Mouse (Mus musculus): ENCODE measurements around the gene Saxo1. TPM values are rescaled to one million over a fixed set of nuclear protein-coding genes. Genes with fewer than 3 reads are reported as not detected.

The Saxo1 gene
- polyA plus RNA-seq, 1 experiment from 2014 or later: not detected

DNA sequence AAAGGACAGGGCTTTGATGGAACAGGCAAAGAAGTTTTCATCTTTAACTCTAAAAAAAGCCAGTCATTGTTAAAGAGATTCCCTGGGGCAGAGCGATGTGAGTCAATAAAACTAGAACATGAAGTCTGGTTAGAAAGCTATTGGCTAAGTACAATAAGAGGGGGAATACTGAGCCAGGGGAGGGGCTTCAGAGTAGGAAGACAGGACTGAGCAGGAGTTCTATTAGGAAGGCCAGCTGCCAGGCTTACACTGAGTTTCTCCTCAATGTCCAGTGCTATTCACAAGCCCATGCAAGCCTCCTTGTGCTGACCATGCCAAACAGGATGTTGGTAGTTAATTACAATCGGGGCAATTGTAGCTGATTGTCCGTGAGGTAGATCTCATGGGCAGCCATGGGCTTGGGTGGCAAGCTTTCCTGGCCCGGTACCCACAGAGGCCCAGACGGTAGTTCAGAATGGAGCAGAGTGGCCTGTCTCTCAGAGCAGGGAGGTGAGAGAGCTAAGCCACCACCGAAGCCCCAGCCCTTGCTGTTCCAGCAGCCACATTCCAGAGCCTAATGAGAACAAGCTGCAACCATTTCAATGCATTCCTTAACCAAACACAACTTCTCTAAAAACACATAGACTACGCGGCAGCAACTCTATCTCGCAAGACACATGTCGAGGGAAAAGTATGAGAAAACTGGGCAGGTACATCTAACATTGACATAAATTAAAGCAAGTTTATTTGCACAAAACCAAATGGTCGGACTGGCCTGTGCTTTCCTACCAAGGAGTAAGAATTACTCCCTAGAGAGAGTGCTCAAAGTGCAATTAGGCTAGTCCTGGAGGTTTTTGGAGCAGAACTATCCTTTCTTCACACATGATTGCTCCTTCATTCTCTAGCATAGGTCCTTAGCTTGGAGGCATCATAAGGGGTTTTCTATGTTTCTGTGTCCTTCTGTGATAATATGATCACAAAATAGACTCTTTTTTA lies 30.7 kb downstream of the Saxo1 start:
- Histone ChIP-seq H3K9me3 (replicated peaks) (no peaks in the 10 kb centered on the region), H3K27me3 (no peaks in the 10 kb centered on the region), H3K36me3 (replicated peaks) (no peaks in the 10 kb centered on the region), H3K4me1 (replicated peaks) (no peaks in the 10 kb centered on the region), H3K27ac (replicated peaks) (no peak overlapping the region), H3K4me2 (no peak overlapping the region), H3K4me3 (replicated peaks) (no peak overlapping the region), H3K9ac (no peak overlapping the region)
- no peak for ATAC-seq (ENCODE audit: insufficient read depth)
- WGBS (ENCODE audit: insufficient replicate concordance): 65% methylated on average over 11 of the region's 11 CpGs

DNA sequence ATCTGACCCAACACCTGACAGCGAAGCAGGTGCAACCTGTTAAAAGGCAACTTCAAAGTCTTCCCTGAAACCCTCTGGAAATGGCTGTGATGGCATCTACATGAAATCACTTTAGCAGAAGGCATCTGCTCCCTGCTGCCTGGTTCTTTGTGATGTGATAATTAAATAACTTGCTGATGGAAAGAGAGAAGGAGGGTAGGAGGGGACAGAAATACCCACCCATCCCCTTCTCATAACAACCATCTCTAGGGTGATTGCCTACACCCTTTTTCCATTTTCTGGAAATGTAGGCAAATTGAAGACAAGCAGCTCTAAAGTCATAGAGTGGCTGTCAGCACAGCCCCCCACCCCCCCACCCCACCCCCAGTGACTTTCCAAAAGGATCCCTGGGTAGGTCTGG lies 33.6 kb downstream of the Saxo1 start:
- H3K4me3 ChIP-seq (replicated peaks): no peak overlapping the region
- H3K27me3 ChIP-seq: no peaks in the 10 kb centered on the region
- no peaks in the 10 kb centered on the region for H3K9me3 ChIP-seq (replicated peaks)
- no peak for ATAC-seq (ENCODE audit: insufficient read depth)
- no peaks in the 10 kb centered on the region for H3K36me3 ChIP-seq (replicated peaks)
- no peaks in the 10 kb centered on the region for H3K4me1 ChIP-seq (replicated peaks)
- 71% methylated on average over 1 of the region's 1 CpGs for WGBS (ENCODE audit: insufficient replicate concordance)
- H3K9ac ChIP-seq: no peak overlapping the region
- no peak overlapping the region for H3K27ac ChIP-seq (replicated peaks)
- H3K4me2 ChIP-seq: no peak overlapping the region

DNA sequence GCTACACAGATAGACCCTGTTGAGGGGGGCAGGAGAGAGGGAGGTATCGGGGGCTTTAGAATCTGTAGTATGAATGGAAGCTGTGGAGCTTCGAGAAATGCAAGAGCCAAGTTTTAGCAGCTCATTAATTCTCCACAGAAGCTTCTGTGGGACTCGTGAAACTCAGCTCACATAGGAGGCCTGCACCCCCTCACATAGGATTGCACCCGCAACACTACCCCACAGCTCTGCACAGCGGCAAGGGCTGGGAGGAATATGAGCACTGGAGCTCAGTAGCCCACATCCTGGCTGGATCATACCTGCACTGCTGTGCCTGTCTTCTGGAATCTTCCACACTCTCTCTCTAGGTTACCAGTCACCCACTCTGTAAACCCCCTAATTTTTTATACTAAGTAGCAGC lies 34.4 kb downstream of the Saxo1 start:
- Histone ChIP-seq H3K27me3 (no peaks in the 10 kb centered on the region), H3K4me3 (replicated peaks) (no peak overlapping the region), H3K4me2 (no peak overlapping the region), H3K4me1 (replicated peaks) (no peaks in the 10 kb centered on the region), H3K36me3 (replicated peaks) (no peaks in the 10 kb centered on the region), H3K9ac (no peak overlapping the region), H3K27ac (replicated peaks) (no peak overlapping the region), H3K9me3 (replicated peaks) (no peaks in the 10 kb centered on the region)
- WGBS (ENCODE audit: insufficient replicate concordance): 68% methylated on average over 5 of the region's 5 CpGs
- ATAC-seq (ENCODE audit: insufficient read depth): no peak

DNA sequence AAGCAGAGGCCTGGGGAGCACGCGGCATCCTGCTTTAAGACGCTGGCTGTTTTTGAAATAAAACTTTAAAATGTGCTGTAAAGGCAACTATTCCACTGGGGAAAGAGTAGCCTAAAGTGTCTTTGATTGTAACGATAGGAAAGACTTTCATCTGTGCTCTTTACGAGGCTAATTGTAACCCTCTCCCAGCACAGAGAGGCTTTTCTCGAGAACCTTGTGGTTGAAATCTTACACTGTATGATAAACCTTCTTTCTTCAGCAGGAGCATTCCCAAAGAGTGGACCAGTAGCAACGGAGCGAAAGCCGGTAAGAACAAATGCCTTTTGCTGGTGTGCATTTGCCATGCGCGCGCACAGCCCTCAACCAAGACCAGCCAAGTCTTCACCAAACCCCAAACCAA lies 37.4 kb downstream of the Saxo1 start:
- ATAC-seq (ENCODE audit: insufficient read depth): no peak
- H3K36me3 ChIP-seq (replicated peaks): no peaks in the 10 kb centered on the region

DNA sequence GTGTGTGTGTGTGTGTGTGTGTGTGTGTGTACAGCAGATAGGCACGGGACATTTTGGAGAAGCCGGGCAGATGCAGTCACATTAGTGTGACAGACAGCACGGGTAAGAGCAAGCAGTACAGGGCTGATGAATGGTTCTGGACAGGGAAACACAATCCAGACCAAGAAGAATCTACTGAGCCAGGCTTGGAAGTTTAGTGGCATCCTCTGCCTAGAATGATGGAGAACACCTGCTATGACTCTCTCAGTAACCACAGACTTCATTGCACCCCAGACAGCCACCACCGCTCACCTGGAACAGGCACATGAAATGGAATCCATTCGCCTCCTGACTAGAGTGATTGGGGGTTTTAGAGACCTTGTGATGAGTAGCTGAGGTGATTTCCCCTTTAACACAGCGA lies 38.2 kb downstream of the Saxo1 start:
- no peaks in the 10 kb centered on the region for H3K36me3 ChIP-seq (replicated peaks)
- H3K9me3 ChIP-seq (replicated peaks): no peaks in the 10 kb centered on the region
- 75% methylated on average over 6 of the region's 6 CpGs for WGBS (ENCODE audit: insufficient replicate concordance)
- no peak overlapping the region for H3K4me2 ChIP-seq
- no peaks in the 10 kb centered on the region for H3K4me1 ChIP-seq (replicated peaks)
- no peaks in the 10 kb centered on the region for H3K27me3 ChIP-seq
- ATAC-seq (ENCODE audit: insufficient read depth): no peak
- no peak overlapping the region for H3K9ac ChIP-seq
- no peak overlapping the region for H3K27ac ChIP-seq (replicated peaks)
- no peak overlapping the region for H3K4me3 ChIP-seq (replicated peaks)

More for the DNA sequence above, 37.4 kb downstream of the Saxo1 start:
- H3K9me3 ChIP-seq (replicated peaks): no peaks in the 10 kb centered on the region
- H3K4me2 ChIP-seq: no peak overlapping the region
- H3K4me3 ChIP-seq (replicated peaks): no peak overlapping the region
- H3K9ac ChIP-seq: no peak overlapping the region
- H3K4me1 ChIP-seq (replicated peaks): no peaks in the 10 kb centered on the region
- no peak overlapping the region for H3K27ac ChIP-seq (replicated peaks)
- no peaks in the 10 kb centered on the region for H3K27me3 ChIP-seq
- 67% methylated on average over 12 of the region's 12 CpGs for WGBS (ENCODE audit: insufficient replicate concordance)

DNA sequence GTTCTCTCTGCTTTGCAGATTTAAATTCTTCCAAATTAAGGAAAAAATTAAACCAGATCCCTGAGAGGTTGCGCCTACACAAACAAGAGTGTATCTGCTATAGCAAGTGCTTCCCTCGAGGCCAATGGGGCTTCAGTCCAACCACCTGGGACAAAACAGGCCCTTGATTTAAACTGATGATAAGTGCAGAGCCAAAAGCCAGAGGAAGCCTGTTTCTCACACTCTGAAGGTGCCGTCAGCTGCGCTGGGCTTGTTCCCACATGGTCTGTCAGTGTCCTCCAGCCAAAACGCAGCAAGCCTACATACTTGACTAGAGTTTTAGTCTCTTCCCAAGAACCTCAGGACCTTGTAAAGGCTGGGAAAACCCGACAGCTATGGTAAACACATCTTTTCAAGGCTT lies 53.5 kb downstream of the Saxo1 start:
- no peak overlapping the region for H3K9ac ChIP-seq
- H3K4me3 ChIP-seq (replicated peaks): no peak overlapping the region
- no peak overlapping the region for H3K27ac ChIP-seq (replicated peaks)
- no peaks in the 10 kb centered on the region for H3K27me3 ChIP-seq
- no peaks in the 10 kb centered on the region for H3K4me1 ChIP-seq (replicated peaks)
- no peak overlapping the region for H3K4me2 ChIP-seq
- no peaks in the 10 kb centered on the region for H3K9me3 ChIP-seq (replicated peaks)
- no peaks in the 10 kb centered on the region for H3K36me3 ChIP-seq (replicated peaks)
- 57% methylated on average over 6 of the region's 6 CpGs for WGBS (ENCODE audit: insufficient replicate concordance)
- no peak for ATAC-seq (ENCODE audit: insufficient read depth)

DNA sequence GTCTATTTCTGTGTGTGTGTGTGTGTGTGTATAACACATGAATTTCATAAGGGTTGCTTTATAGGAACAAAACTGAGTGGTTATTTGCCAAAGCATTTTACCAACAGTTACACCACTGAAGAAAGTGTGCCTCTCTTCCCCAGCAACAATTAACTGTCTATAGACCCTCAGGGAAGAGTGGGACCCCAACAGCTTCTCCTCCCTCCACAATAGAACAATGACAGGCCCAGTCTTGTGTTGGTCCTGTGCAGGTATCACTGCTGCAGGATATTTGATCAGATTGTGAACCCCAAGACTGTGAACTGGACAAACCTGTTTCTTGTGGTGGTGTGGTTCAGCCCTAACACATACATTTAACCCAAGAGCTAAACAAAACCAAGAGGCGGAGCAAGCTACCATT lies 58.6 kb downstream of the Saxo1 start:
- H3K9me3 ChIP-seq (replicated peaks): no peaks in the 10 kb centered on the region
- no peak overlapping the region for H3K4me2 ChIP-seq
- ATAC-seq (ENCODE audit: insufficient read depth): no peak
- H3K9ac ChIP-seq: no peak overlapping the region
- no peaks in the 10 kb centered on the region for H3K36me3 ChIP-seq (replicated peaks)
- no peaks in the 10 kb centered on the region for H3K27me3 ChIP-seq
- no peaks in the 10 kb centered on the region for H3K4me1 ChIP-seq (replicated peaks)
- H3K4me3 ChIP-seq (replicated peaks): no peak overlapping the region
- no peak overlapping the region for H3K27ac ChIP-seq (replicated peaks)
- whole genome bisulfite sequencing (ENCODE audit: insufficient replicate concordance): 73% methylated on average over 1 of the region's 1 CpGs

DNA sequence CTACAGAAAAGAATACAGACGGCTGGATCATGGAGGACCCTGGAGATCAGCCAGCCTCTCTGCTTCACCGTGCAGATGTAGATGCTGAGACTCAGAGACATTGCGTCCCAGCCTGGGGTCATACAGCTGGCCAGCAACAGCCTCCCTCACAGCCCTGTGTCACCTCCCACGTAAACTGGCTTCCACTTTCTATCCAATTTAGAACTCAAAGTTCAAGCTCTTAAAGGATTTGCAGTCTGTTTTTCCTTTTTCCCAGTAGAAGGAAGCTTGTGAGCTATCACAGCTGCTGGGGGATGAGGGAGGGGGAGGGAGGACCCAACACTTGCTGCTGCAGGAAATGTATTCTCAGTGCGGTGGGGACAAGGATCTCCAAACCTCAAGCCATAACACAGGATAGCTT lies 59.4 kb downstream of the Saxo1 start:
- no peak for ATAC-seq (ENCODE audit: insufficient read depth)
- no peaks in the 10 kb centered on the region for H3K9me3 ChIP-seq (replicated peaks)
- H3K27ac ChIP-seq (replicated peaks): no peak overlapping the region
- no peaks in the 10 kb centered on the region for H3K36me3 ChIP-seq (replicated peaks)
- WGBS (ENCODE audit: insufficient replicate concordance): 48% methylated on average over 5 of the region's 5 CpGs
- no peak overlapping the region for H3K4me3 ChIP-seq (replicated peaks)
- H3K27me3 ChIP-seq: no peaks in the 10 kb centered on the region
- H3K9ac ChIP-seq: no peak overlapping the region
- H3K4me1 ChIP-seq (replicated peaks): no peaks in the 10 kb centered on the region
- H3K4me2 ChIP-seq: no peak overlapping the region

DNA sequence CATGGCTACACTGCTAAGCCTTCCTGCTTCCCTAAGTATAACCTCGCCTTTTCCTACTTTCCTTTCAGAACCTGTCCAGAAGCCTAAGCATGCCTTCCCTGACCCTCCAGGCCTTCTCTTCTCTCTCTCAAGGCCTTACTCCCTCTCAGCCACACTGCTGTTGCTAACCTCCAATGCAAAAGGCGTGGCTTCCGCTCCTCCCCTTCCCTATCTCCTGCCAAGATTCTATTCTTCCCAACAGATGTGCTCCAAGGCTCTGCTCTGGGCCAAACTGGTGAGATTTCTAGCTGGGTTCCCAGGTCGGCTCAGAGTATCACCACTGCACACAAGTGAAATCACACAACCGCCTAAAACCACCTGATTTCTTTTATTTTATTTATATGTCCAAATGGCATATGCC lies 69.0 kb downstream of the Saxo1 start:
- Histone ChIP-seq H3K36me3 (replicated peaks) (no peaks in the 10 kb centered on the region), H3K9me3 (replicated peaks) (no peaks in the 10 kb centered on the region), H3K4me2 (no peak overlapping the region), H3K27ac (replicated peaks) (no peak overlapping the region), H3K4me3 (replicated peaks) (no peak overlapping the region), H3K27me3 (no peaks in the 10 kb centered on the region), H3K9ac (no peak overlapping the region), H3K4me1 (replicated peaks) (no peaks in the 10 kb centered on the region)
- ATAC-seq (ENCODE audit: insufficient read depth): no peak
- 53% methylated on average over 5 of the region's 5 CpGs for WGBS (ENCODE audit: insufficient replicate concordance)

DNA sequence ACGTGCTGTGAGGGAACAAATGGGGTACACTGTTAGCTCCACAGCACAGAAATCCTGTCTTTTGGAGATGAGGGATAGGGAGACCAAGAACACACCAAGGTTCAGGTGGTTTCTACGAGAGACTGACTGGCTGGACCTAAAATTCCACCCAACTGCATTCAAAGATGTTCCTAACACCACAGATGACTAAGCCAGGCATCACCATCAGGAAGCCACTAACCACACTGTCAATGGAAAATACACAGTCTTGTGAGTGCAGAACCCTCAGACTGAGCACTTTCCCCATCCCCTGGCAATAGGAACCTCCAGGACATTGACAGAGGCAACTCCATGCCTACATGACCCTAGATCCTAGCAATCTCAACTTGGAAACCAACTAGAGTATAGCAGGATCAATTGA lies 71.2 kb downstream of the Saxo1 start:
- Histone ChIP-seq H3K27ac (replicated peaks) (no peak overlapping the region), H3K4me1 (replicated peaks) (no peaks in the 10 kb centered on the region), H3K27me3 (no peaks in the 10 kb centered on the region), H3K36me3 (replicated peaks) (no peaks in the 10 kb centered on the region), H3K4me3 (replicated peaks) (no peak overlapping the region), H3K9me3 (replicated peaks) (no peaks in the 10 kb centered on the region), H3K4me2 (no peak overlapping the region), H3K9ac (no peak overlapping the region)
- ATAC-seq (ENCODE audit: insufficient read depth): no peak
- WGBS (ENCODE audit: insufficient replicate concordance): 52% methylated on average over 2 of the region's 2 CpGs

DNA sequence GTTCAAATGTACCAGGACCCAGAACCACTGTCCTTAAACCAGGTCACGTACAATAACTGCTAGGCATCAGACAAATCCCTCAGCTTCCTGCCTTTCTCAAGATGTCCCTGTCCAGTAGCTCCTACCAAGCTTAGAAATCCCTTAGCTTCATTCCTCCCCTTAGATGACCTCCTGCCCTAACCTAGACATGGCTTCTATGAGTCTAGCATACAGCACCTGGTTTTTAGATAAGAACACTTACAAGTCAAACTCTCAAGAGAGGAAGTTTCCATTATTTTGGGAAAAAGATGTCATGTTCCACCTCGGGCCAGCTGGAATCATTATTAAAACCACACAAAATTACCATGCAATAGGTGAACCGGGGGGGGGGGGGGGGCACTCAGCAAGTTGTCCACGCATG lies 71.6 kb downstream of the Saxo1 start:
- Histone ChIP-seq H3K4me1 (replicated peaks) (no peaks in the 10 kb centered on the region), H3K9ac (no peak overlapping the region), H3K36me3 (replicated peaks) (no peaks in the 10 kb centered on the region), H3K27ac (replicated peaks) (no peak overlapping the region), H3K9me3 (replicated peaks) (no peaks in the 10 kb centered on the region), H3K4me2 (no peak overlapping the region), H3K4me3 (replicated peaks) (no peak overlapping the region), H3K27me3 (no peaks in the 10 kb centered on the region)
- WGBS (ENCODE audit: insufficient replicate concordance): 53% methylated on average over 4 of the region's 4 CpGs
- ATAC-seq (ENCODE audit: insufficient read depth): no peak

DNA sequence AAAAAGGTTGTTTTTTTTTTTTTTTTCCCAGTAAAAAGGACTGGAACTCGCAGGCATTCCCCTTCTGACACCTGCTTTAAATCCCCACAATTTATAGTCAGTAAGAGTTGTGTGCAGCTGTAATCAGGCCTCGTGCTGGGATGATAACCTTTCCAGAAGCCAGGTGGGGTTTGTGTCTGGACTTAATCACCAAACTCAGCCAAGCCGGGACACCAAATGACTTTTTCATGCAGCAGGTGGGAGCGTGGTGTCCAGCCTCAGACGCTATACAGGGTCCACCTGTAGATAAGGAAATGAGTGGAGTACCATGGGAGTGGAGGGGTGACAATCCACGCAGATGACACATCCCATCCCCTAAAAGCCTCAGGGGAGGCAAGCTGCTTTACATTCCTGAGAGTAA lies 73.1 kb downstream of the Saxo1 start:
- Histone ChIP-seq H3K9me3 (replicated peaks) (no peaks in the 10 kb centered on the region), H3K27ac (replicated peaks) (no peak overlapping the region), H3K9ac (no peak overlapping the region), H3K4me1 (replicated peaks) (no peaks in the 10 kb centered on the region), H3K4me3 (replicated peaks) (no peak overlapping the region), H3K4me2 (no peak overlapping the region), H3K27me3 (no peaks in the 10 kb centered on the region), H3K36me3 (replicated peaks) (no peaks in the 10 kb centered on the region)
- WGBS (ENCODE audit: insufficient replicate concordance): 58% methylated on average over 6 of the region's 6 CpGs
- no peak for ATAC-seq (ENCODE audit: insufficient read depth)

Measured in liver, embryonic 15.5 days (tissue).